Mouse (Mus musculus) liver, embryonic 14.5 days (tissue): ENCODE data around the gene Ltbp1.

ENCODE experiments used
- CTCF ChIP-seq: IDR thresholded peaks from 2 replicates; pipeline ENCODE4 v1.5.1; 2016; ENCODE audit warnings: antibody characterized with exemption, low read depth, control low read depth
- EP300 ChIP-seq: IDR thresholded peaks from 2 replicates; pipeline ENCODE4 v1.6.1; 2016; ENCODE audit warnings: antibody characterized with exemption, low read depth

- no peak for TF ChIP-seq CTCF
- TF ChIP-seq EP300 = no peak
Observed at GRCm38 (mm10) chr17:75090556-75090955, 85.2 kb downstream of the Ltbp1 start.
